Mouse (Mus musculus): ENCODE results near the gene Efemp2.

Efemp2 gene

DNA sequence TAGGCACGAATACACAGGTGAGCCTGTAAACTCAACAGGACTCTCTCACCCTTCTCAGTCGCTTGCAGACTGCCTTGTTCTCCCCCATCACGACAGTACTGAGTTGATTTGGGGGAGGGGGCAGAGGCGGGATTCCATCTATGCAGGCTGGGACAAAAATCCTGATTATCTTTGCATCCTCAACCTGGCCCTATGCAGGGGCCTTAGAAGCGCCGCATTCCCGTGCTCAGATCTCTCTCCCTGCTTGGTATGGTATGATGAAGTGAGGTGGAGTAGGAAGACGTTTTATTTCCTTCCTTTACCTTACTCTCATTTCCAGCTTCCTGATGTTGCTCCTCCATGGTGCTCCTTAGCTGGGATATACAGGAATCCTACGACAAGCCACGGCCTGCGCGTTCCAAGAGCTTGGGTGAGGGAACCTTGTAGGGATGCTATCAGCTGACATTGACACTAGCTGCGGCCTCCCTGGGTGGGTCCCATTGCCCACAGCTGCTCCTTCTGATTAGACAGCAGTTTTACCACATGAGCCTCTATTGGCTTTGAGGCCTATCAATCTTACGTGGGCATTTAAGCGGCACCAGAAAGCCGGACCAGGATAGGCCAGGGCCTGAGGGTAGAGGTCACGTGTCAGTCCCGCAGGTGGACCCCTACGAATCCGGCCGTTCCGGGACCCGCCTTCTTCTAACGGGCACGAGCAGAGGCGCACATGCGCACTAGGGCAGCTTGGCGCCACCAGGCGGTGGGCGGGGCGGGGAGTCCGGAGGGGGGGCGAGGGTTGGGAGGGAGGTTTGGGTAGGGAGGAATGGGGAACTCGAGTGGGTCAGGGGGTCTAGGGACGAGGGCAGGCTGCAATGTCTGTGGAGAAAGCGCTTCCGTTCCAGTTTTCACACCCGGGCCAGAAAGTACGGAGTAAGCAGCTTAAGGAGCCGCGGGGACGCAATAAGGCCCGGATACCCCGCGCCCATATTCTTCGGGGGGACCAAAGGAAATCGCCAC lies 36.6 kb downstream of the Efemp2 start, which contains the start of gene Snx32:
TSS of gene Snx32 (minus strand) at position 508 of the 996 bp plus-strand sequence.
- DNase-seq, result peak; percentile 97

DNA sequence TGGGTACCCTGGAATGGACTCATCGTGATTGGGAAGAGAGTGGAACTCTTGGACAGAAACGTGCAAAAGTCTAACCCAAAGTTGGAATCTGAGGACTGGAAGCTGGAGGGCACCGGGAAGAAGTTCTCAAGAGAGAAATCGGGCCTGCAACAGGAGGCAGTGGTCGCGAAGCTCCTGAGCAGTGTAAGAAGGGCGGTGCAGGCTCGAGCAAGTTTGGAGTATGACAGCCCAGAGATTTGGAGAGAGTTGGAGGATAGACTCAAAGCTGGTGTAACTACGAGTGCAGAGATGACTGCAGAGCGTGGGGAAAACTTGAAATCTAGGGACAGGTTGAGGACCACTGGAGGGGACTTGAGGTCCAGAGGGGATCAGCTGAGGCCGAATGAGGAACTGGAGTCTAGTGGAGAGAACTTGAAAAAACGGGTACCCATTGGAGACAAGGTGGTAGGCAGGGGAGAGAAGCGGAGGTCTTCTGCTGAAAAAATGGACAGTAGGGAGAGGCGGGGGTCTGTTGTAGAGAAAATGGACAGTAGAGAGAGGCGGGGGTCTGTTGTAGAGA lies 37.4 kb downstream of the Efemp2 start:
- DNase-seq, result no peak

DNA sequence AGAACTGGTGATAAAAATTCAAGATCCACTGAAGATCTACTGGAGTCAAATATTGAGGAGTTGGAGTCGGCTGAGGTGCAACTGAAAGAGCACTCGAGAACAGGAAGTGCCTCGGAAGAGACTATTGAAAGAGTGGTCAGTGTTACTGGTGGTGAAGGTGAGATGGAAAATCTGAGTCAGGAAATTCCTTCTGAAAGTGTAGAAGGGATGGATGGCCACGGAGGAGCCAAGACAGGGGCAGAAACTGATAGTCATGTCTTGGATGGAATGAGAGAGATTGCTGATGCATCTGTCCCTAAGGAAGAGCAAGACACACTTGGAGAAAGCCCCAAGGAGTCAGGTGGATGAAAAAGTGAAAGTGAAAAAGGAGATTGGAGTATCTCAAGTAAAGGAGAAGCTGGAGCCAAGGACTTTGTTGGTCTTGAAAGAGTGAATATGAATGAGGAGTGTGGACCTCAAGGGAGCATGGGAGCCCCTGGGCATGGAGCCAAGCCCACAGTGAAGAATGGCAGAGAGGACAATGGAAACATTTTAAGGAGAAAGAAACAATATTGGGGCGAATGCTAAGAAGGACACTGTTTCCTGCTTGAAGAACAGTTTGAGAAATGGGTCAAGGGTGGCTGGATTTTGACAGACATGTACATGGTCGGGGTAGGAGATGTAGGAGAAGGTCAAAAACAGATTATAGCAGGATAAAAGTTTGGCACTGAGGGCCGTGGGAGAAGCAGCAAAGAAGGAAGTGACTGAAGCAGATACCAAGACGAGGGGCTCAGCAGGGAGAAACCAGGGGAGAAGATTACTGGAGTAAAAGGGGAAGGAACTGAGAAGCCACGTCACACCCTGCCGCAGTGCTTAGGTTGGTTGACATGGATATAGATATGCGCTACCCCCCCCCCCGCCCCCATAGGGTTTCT lies 38.6 kb downstream of the Efemp2 start:
- no peak for DNase-seq

DNA sequence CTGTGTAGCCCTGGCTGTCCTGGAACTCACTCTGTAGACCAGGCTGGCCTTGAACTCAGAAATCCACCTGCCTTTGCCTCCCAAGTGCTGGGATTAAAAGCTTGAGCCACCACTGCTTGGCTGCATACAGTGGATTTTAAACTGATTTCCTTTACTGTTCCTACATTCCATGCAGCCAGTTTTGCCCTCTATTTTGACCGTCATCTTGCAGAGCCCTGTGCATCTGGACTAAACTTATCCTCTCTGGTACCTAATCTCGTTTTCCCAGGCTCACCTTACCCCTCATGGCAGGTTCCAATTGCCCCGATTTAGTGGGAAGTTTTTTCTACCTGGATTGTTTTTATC lies 39.2 kb downstream of the Efemp2 start:
- DNase-seq, result no peak

DNA sequence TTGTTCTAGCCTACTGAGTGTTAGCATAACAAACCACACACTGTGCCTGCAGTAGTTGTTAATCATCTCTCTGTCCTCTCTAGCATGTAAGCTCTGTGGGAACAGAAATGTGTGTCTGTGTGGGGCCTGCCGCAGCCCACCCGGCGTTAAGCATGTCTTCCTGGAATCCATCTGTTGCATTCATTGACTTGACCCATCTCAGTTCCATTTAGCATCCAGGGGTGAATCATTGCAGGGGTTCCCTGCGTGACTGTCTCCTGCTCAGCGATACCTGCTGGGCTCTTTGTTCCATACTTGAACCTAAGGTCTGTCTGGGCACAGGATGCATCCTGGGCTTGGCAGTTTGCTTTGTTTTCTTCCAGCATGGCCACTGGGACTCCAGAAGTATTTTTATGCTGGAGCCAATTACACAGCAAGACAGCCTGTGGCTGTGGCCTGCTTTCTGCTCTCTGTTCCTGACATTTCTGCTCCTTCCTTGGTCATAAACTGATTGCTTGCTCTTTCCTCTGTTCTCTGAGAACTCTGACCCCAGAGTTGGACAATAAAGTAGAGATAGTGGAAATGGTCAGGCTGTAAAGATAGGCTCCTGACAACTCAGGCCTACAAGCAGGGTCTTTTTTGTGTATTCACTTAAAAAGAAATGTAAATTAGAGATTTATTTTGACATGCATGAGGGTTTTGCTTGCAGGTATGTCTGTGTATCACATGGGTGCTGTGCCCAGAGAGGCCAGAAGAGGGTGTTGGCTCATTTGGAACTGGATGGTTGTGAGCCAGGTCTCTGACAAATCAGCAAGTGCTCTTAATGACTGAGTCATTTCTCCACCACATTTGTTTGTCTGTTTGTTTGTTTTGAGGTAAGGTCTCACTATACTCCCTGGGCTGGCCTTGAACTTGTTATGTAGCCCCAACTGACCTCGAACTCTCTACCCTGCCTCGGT lies 42.4 kb downstream of the Efemp2 start:
- DNase-seq, result peak; percentile 24

DNA sequence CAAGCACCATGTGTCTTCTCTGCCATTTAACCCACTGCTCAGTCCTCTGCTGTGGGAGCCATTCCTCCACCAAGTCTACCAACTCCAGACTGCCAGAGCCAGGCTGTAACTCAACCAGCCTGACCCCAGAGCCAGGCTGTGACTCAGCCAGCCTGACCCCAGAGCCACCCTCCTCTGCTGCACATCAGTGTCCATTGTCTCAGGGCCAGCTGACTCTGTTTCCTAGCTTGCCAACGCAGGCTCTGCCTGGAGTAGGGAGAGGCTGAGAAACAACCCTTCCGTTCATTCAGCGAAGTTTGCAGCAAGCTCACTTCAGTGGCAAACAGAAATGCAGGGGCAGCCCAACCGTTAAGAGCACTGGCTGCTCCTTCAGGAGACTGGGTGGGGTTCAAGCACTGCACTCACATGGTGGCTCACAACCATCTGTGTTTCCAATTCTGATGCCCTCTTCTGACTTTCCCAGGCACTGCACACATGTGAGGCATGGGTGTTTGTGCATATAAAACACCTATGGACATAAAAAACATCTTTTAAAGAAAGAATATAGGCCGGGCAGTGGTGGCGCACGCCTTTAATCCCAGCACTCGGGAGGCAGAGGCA lies 43.3 kb downstream of the Efemp2 start:
- no peak for DNase-seq

DNA sequence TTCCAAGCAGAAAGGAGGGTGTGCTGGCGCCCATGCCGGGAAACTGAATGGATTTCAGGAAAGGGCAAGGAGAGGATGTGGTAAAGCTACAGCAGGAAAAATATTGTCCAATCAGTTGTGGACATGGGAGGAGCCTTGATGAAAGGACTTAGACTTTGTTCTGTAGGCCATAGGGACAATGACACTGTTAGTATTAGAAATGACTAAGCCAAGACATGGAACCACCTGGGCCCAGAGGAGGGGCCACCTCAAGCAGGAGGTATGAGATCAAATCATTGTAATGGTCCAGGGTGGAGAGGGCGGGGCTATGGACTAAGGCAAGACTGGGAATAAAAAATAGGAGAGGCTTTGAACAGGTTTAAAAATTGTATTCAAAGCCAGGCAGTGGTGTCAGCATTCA lies 45.0 kb downstream of the Efemp2 start:
- no peak for DNase-seq

DNA sequence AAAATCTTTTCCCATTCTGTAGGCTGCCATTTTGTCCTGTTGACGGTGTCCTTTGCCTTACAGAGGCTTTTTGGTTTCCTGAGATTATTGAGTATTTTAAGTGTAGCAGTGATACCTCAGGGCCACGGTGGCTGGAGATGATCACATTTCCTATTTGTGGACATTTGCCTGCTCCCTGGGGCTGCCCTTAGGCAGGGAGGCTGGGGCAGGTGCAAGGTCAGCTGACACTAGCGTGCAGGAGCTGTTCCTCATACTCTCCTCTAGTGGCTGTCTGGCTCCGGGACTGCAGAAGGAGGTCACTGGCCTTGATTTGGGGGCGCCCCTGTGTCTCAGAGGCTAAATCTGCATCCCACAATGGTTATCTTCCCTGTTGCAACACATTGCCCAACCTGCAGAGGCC lies 51.5 kb downstream of the Efemp2 start:
- DNase-seq, result no peak

DNA sequence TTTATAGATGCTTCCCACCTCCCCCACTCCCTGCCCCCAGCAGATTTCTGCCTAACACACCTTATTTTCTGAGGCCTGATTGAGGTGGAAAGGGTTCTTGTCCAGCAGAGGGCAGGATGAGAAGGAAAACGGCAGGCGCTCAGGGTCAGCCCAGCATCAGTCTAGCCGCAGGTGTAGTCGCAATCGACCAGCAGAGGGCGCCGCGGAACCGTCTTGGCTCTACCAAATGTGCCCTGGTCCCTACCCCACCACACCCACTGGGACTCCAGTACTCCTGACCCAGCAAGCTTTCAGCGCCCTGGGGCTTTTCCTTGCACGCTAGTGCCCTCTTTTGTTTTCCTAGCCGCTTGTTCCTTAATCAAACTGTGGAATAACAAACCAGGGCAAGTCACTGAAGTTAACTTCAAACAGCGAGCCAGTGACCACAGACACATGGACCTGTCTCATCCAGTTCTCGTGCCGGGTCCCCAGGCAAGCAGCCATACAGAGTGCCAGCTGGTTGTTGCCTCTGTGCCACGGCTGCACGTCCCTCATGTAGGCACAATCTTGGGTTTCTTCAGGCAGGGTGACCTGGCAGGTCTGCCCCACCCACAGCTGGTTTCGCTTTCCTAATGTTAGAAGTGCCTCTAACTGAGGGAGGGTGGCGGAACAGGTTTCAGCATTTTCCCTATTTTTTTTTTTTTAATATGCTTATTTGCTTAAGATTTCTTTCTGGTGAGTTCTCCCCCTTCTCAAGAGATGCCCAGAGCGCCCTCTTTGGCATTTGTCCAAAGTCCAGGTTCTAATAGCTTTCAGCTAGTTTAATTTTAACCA lies 55.8 kb downstream of the Efemp2 start:
- peak; percentile 95 for DNase-seq

DNA sequence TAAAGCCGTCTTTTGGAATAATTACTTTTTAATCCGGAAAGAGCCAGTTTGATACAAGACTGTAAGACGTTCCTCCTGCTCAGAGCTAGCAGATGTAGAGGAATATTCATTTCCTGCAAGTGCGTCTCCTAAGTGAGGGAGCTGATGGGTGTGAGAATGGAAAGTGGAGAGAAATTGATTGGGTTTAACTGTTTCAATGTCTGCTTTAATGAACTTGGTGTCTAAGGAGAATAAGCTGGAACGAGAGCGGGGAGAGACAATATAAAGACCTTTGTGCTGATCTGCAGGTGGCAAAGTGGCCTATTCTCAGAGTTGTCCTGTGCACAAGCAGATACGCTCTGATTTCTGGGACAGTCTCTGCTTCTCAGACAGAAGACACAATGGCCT lies 56.4 kb downstream of the Efemp2 start:
- DNase-seq, result no peak

Measured in thymus, postnatal 14 days (tissue).